Comparison of ENCODE assay signal across 1 mouse cellular context in genomic region chr10:80653156-80653720, GRCm38 (mm10).
A peak's percentile ranks its signal among the peaks of the same experiment; 100 is the strongest.
TF ChIP-seq lines count a peak whose summit lies in the region.

No protein-coding gene starts in this region.

TF ChIP-seq in CH12.LX, 34 proteins besides CTCF, POLR2A, EP300 and RAD21:
- TF ChIP-seq CHD1 (IDR thresholded peaks at IDR 0.05; ENCODE audit: low read depth, low read length) (no peak), SMC3 (IDR thresholded peaks at IDR 0.05; ENCODE audit: low read depth, low read length) (peak; percentile 8; the same call in 1 of the 2 replicates)
